Mouse (Mus musculus) CH12.LX (cell line): Measurements from ENCODE around the gene Tmem174. TPM values are rescaled to one million over a fixed set of nuclear protein-coding genes. Genes with fewer than 3 reads are reported as not detected.

Experiments
- DNase-seq: peaks from one replicate; pipeline ENCODE4 v3.0.0-alpha.2; 2013; ENCODE audit errors: extremely low read depth
- H3K27ac ChIP-seq: 2 replicates; pipeline ENCODE4 v1.5.1; 2012; ENCODE audit warnings: low read depth, mild to moderate bottlenecking, control low read depth, moderate library complexity; ENCODE audit not compliant: insufficient read depth
- H3K27me3 ChIP-seq: replicated peaks from 2 replicates; pipeline ENCODE3; 2012; ENCODE audit warnings: inconsistent platforms
- H3K36me3 ChIP-seq, 2 experiments: replicated peaks in 1 of 2; 2 replicates each; pipeline versions ENCODE3 to v1.6.1; 2012; ENCODE audit warnings: inconsistent platforms in 1 of 2, low read length in 1 of 2, mild to moderate bottlenecking in 1 of 2, mixed read lengths in 1 of 2, moderate library complexity in 1 of 2; ENCODE audit not compliant: control insufficient read depth in 1 of 2, insufficient read depth in 1 of 2
- H3K4me1 ChIP-seq, 2 experiments: 2 replicates each; pipeline ENCODE4 v1.6.1; 2012; ENCODE audit warnings: inconsistent platforms in 1 of 2, moderate library complexity in 1 of 2; ENCODE audit not compliant: insufficient read depth in 2 of 2, control insufficient read depth in 1 of 2
- H3K4me2 ChIP-seq: 2 replicates; pipeline ENCODE4 v1.6.1; 2012; ENCODE audit warnings: low read depth, mild to moderate bottlenecking, control low read depth; ENCODE audit not compliant: poor library complexity, insufficient read depth, severe bottlenecking
- H3K4me3 ChIP-seq, 3 experiments: fragments of 150-350 bp in 1 of 3; sonication (generic) in 1 of 3; replicated peaks in 1 of 3; 2 replicates each; pipeline versions ENCODE3 to v1.5.1; 2011 to 2012; ENCODE audit warnings: low read depth in 2 of 3, low read length in 2 of 3, mild to moderate bottlenecking in 2 of 3, moderate library complexity in 2 of 3, control low read depth in 1 of 3, improper control_type of control experiment in 1 of 3, inconsistent platforms in 1 of 3, mixed read lengths in 1 of 3; ENCODE audit not compliant: poor library complexity in 1 of 3
- H3K79me2 ChIP-seq: replicated peaks from 2 replicates; pipeline ENCODE4 v1.6.1; 2012; ENCODE audit warnings: mild to moderate bottlenecking, moderate library complexity; ENCODE audit not compliant: control insufficient read depth, poor library complexity, insufficient read depth, severe bottlenecking; ENCODE audit errors: extremely low read depth
- H3K9ac ChIP-seq: 2 replicates; pipeline ENCODE4 v1.6.1; 2012; ENCODE audit warnings: low read depth, mild to moderate bottlenecking, control low read depth, moderate library complexity; ENCODE audit not compliant: insufficient read depth
- H3K9me3 ChIP-seq: replicated peaks from 2 replicates; pipeline ENCODE3; 2012; ENCODE audit warnings: low read length, inconsistent platforms, mixed read lengths
- CHD1 ChIP-seq: IDR thresholded peaks from 2 replicates; pipeline ENCODE4 v1.6.1; 2012; ENCODE audit warnings: low read depth, low read length, improper control_type of control experiment, inconsistent platforms
- CHD2 ChIP-seq: IDR thresholded peaks from 2 replicates; pipeline ENCODE4 v1.6.1; 2011; ENCODE audit warnings: low read length, improper control_type of control experiment
- CTCF ChIP-seq, 2 experiments: IDR thresholded peaks in 1 of 2; conservative IDR thresholded peaks in 1 of 2; 2 replicates each; pipeline ENCODE4 v1.5.1; 2011 to 2012; ENCODE audit warnings: low read depth in 2 of 2, low read length in 2 of 2, improper control_type of control experiment in 1 of 2, inconsistent platforms in 1 of 2, mild to moderate bottlenecking in 1 of 2, moderate library complexity in 1 of 2
- ETS1 ChIP-seq: conservative IDR thresholded peaks from 2 replicates; pipeline ENCODE4 v1.6.1; 2012; ENCODE audit warnings: low read depth, mild to moderate bottlenecking, inconsistent platforms, low read length, improper control_type of control experiment, moderate library complexity
- IRF4 ChIP-seq: IDR thresholded peaks from 2 replicates; pipeline ENCODE4 v1.6.1; 2014; ENCODE audit warnings: low read depth, mild to moderate bottlenecking, inconsistent platforms, low read length, improper control_type of control experiment
- JUN ChIP-seq: IDR thresholded peaks from 2 replicates; pipeline ENCODE4 v1.6.1; 2011; ENCODE audit warnings: low read depth, mild to moderate bottlenecking, low read length, improper control_type of control experiment, moderate library complexity; ENCODE audit not compliant: insufficient read depth
- JUND ChIP-seq: conservative IDR thresholded peaks from 2 replicates; pipeline ENCODE4 v1.6.1; 2011; ENCODE audit warnings: low read depth, low read length, improper control_type of control experiment
- MAFK ChIP-seq: IDR thresholded peaks from 2 replicates; pipeline ENCODE4 v1.6.1; 2011; ENCODE audit warnings: low read length, improper control_type of control experiment; ENCODE audit not compliant: insufficient replicate concordance
- MAZ ChIP-seq: IDR thresholded peaks from 2 replicates; pipeline ENCODE4 v1.6.1; 2012; ENCODE audit warnings: low read depth, mild to moderate bottlenecking, inconsistent platforms, low read length, improper control_type of control experiment, moderate library complexity
- MXI1 ChIP-seq: IDR thresholded peaks from 2 replicates; pipeline ENCODE4 v1.6.1; 2011; ENCODE audit warnings: mild to moderate bottlenecking, low read depth, low read length, improper control_type of control experiment
- NELFE ChIP-seq: IDR thresholded peaks from 2 replicates; pipeline ENCODE4 v1.6.1; 2011; ENCODE audit warnings: low read depth, low read length, improper control_type of control experiment
- PAX5 ChIP-seq: IDR thresholded peaks from 2 replicates; pipeline ENCODE4 v1.6.1; 2012; ENCODE audit warnings: low read length, inconsistent platforms, mixed read lengths
- RCOR1 ChIP-seq: conservative IDR thresholded peaks from 2 replicates; pipeline ENCODE4 v1.6.1; 2012; ENCODE audit warnings: low read depth, mild to moderate bottlenecking, inconsistent platforms, low read length, improper control_type of control experiment
- TBP ChIP-seq: conservative IDR thresholded peaks from 2 replicates; pipeline ENCODE4 v1.6.1; 2011; ENCODE audit warnings: low read depth, low read length, improper control_type of control experiment
- USF1 ChIP-seq: IDR thresholded peaks from 2 replicates; pipeline ENCODE4 v1.6.1; 2014; ENCODE audit warnings: low read depth, mild to moderate bottlenecking, inconsistent platforms, low read length, improper control_type of control experiment
- USF2 ChIP-seq: conservative IDR thresholded peaks from 2 replicates; pipeline ENCODE4 v1.6.1; 2011; ENCODE audit warnings: low read depth, low read length, improper control_type of control experiment
- ZC3H11A ChIP-seq: IDR thresholded peaks from 2 replicates; pipeline ENCODE4 v1.6.1; 2012; ENCODE audit warnings: low read depth, mild to moderate bottlenecking, inconsistent platforms, low read length, improper control_type of control experiment
- ZKSCAN1 ChIP-seq: IDR thresholded peaks from 2 replicates; pipeline ENCODE4 v1.6.1; 2012; ENCODE audit warnings: low read depth, inconsistent platforms, low read length, improper control_type of control experiment, borderline replicate concordance
- dilution Hi-C: fragments of 300-500 bp; cut with MboI; formaldehyde crosslinking; loops from 2 replicates; pipeline ENCODE4 v1.14.3; 2020; ENCODE audit warnings: low sequenced_read_pairs; ENCODE audit not compliant: extremely low pct_unique_long_range_greater_than_20kb, extremely low pct_ligation_motif_present
- in situ Hi-C: fragments of 300-500 bp; cut with MboI; formaldehyde crosslinking; loops from 3 replicates; pipeline ENCODE4 v1.14.3; 2019; ENCODE audit warnings: low sequenced_read_pairs, low pct_ligation_motif_present, low pct_unique_long_range_greater_than_20kb, mixed read lengths
- polyA plus RNA-seq: library from polyadenylated mRNA; unstranded; fragments of >175 nt; gene quantifications from 2 replicates; pipeline ENCODE4 v1.2.1, GENCODE M21; 2012; ENCODE audit warnings: low read depth; ENCODE audit not compliant: insufficient read length
- total RNA-seq, 2 experiments: library from RNA; depleted of rRNA; stranded (reverse); fragments of 300-350 nt in 1 of 2; fragments of >200 nt in 1 of 2; gene quantifications; 2 replicates each; pipeline ENCODE4 v1.2.3; 2012 to 2014

Gene Tmem174
- total and polyA plus RNA-seq, 3 experiments = not detected

DNA sequence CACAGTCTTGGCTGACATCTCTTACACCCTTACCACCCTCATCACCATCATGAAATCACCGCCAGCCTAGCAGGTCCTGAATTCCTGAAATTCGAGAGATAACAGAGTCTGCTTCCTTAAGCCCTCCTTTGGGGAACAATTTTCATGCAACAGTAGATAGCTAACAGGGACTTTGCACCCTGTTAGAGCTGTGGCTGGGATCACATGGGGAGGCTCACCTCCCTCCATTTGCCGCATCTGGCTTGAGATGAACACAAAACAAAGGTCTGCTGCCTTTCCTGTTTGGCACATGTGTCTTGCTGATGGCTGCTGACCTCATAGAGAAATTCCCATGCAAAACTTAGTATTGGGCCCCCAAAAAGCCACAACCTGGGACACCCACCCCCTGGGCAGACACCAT, 30.1 kb upstream of the Tmem174 start:
- Histone ChIP-seq H3K9ac (no peak overlapping the region), H3K36me3 (no peaks in the 10 kb centered on the region), H3K9me3 (peaks cover 6% of the 10 kb centered on the region), H3K79me2 (no peaks in the 10 kb centered on the region), H3K4me3 (no peak overlapping the region), H3K27me3 (no peaks in the 10 kb centered on the region), H3K27ac (no peak overlapping the region), H3K4me2 (no peak overlapping the region), H3K4me1 (peaks cover 0 to 16% of the 10 kb centered on the region in 2 experiments; a peak in 2 of 4 replicates)
- dilution Hi-C loops = no loop called here
- in situ Hi-C loops = no loop called here
- DNase-seq = no peak
- TF ChIP-seq TBP = no peak
- TF ChIP-seq PAX5 = no peak
- no peak for TF ChIP-seq ETS1
- TF ChIP-seq RCOR1 = no peak

DNA sequence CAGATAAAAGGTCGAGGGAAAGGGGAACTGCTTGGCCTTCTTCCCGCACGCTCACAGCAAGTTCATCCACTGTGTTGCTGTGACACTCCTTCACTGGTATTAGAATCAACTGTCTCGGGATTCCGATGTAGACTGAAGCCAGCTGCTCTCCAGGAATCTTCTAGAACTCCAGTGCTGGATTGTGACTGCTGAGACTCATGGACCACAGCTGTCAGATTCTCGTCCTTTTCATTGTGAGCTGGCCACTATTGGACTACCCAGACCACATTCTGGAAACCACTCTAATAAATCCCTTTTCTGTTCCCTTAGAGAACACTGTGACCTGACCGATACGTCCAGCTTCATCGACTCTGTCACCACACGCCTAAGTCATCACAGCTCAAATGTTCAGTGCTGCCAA, 28.0 kb upstream of the Tmem174 start:
- no peaks in the 10 kb centered on the region for H3K36me3 ChIP-seq
- dilution Hi-C loops = no loop called here
- in situ Hi-C loops = no loop called here
- peaks cover 10% of the 10 kb centered on the region for H3K9me3 ChIP-seq
- no peak for DNase-seq
- no peak overlapping the region for H3K27ac ChIP-seq
- no peak overlapping the region for H3K4me2 ChIP-seq
- H3K27me3 ChIP-seq = no peaks in the 10 kb centered on the region
- H3K4me1 ChIP-seq = peaks cover 0 to 16% of the 10 kb centered on the region in 2 experiments; a peak in 2 of 4 replicates
- no peak overlapping the region for H3K9ac ChIP-seq
- no peak for TF ChIP-seq JUND
- TF ChIP-seq MXI1 = no peak
- TF ChIP-seq PAX5 = no peak
- no peak for TF ChIP-seq MAZ
- TF ChIP-seq USF2 = no peak
- TF ChIP-seq RCOR1 = no peak
- no peak for TF ChIP-seq TBP
- no peak for TF ChIP-seq NELFE
- TF ChIP-seq IRF4 = no peak
- TF ChIP-seq JUN = no peak
- no peak for TF ChIP-seq CHD1
- TF ChIP-seq ZC3H11A = no peak
- TF ChIP-seq CTCF (conservative IDR thresholded peaks at IDR 0.05 in 1 of 2, IDR thresholded peaks at IDR 0.05 in 1 of 2; ENCODE audit: low read depth in 2 of 2, low read length in 2 of 2) = no peak
- no peak for TF ChIP-seq USF1
- TF ChIP-seq ZKSCAN1 = no peak
- TF ChIP-seq MAFK = no peak
- TF ChIP-seq CHD2 = no peak
- no peak overlapping the region for H3K4me3 ChIP-seq
- H3K79me2 ChIP-seq = no peaks in the 10 kb centered on the region
